Mouse (Mus musculus) Patski (cell line): ENCODE data around the gene Rgs17. TPM values are rescaled to one million over a fixed set of nuclear protein-coding genes. Genes with fewer than 3 reads are reported as not detected.
"Not testable (repeated sequence)": the region's sequence is repeated elsewhere in the genome, so short reads cannot be mapped to it uniquely, and the experiment has no call there.

Experiments
- ATAC-seq: fragments of 100-300 bp; one replicate; pipeline ENCODE4 v1.8.0; 2021
- CTCF ChIA-PET: fragments of 350-600 bp; sonication (Branson Sonifier 250); formaldehyde crosslinking; loops from one replicate; lab custom pipeline; 2022; ENCODE audit warnings: inconsistent platforms; lab: Charles Lee
- POLR2A ChIA-PET: fragments of 350-600 bp; sonication (Branson Sonifier 250); formaldehyde crosslinking; loops from one replicate; lab custom pipeline; 2022; ENCODE audit warnings: antibody characterized with exemption, inconsistent platforms; lab: Charles Lee
- DNase-seq: peaks from one replicate; pipeline ENCODE4 v3.0.0-alpha.2; 2011; ENCODE audit warnings: low read depth, low spot score
- H3K27me3 ChIP-seq: fragments of 371-371 bp; one replicate; pipeline ENCODE4 v1.5.1; 2021
- CTCF ChIP-seq: fragments of 100-300 bp; IDR thresholded peaks from one replicate; pipeline ENCODE4 v1.5.1; 2021
- in situ Hi-C: fragments of 300-500 bp; cut with MboI; formaldehyde crosslinking; loops from 3 replicates; pipeline ENCODE4 v1.11.1; 2018; ENCODE audit warnings: low pct_unique_long_range_greater_than_20kb, mixed read lengths
- polyA plus RNA-seq: library from polyadenylated mRNA; unstranded; gene quantifications from one replicate; pipeline ENCODE4 v1.2.3, GENCODE M21; 2021

Rgs17 gene
- 0.24 TPM for polyA plus RNA-seq

GRCm38 (mm10) chr10:5922294-5922828 is at the start of gene Rgs17:
Gene Rgs17 (minus strand): TSS chr10:5922400.
- ATAC-seq: peak; percentile 86
- no peak for DNase-seq
- H3K27me3 ChIP-seq: peaks cover 44% of the 10 kb centered on the region
- POLR2A ChIA-PET: interaction anchor here (0.7 kb wide), 1 partner anchor 9 kb away, joined by 3 read pairs; no protein-coding TSS in a partner anchor
- CTCF ChIA-PET: no interaction called here
- in situ Hi-C loops: no loop called here
- TF ChIP-seq CTCF: no peak

DNA sequence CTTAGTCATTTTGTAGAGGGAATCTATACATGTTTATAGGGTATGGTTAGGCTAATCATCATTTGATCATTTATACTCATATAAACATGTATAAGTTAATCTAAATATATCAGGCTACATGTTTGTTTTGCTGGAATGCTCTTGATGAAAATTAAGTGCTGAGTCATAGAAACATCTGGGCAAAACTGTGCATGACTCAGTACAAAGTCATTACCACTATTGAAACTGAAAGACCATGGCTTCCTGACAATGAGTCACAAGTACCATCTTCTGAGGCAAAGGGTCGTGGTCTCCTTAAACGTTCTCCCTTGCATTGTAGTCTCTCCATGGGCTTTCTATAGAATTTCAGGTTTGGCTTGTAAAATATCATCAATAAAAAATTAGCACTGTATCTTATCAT is 45.5 kb upstream of the Rgs17 start:
- DNase-seq (no peak), ATAC-seq (peak; percentile 47)
- TF ChIP-seq CTCF: no peak
- no peaks in the 10 kb centered on the region for H3K27me3 ChIP-seq
- ChIA-PET POLR2A (no interaction called here), CTCF (no interaction called here)
- in situ Hi-C loops: no loop called here

DNA sequence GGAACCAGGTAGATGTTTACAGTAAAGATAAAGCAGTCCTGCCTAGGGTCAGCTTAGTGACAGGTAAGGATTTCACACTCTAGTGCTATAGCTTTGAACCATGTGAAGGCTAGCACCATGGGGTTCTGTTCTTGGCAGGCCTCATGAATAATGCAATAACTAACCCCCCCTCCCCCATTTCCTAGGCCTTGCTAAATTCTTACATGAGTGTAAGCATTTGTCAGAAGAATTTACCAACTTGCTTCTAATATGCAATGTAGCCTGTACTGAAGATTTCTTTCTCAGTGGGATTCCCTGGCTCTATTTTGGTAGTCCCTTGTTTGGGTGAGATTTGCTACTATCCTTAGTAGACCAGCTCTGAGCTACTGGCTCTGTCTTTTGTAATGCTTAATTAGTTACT is 31.6 kb upstream of the Rgs17 start:
- in situ Hi-C loops, POLR2A ChIA-PET, ATAC-seq, DNase-seq, CTCF ChIA-PET, H3K27me3 ChIP-seq: not testable (repeated sequence)

DNA sequence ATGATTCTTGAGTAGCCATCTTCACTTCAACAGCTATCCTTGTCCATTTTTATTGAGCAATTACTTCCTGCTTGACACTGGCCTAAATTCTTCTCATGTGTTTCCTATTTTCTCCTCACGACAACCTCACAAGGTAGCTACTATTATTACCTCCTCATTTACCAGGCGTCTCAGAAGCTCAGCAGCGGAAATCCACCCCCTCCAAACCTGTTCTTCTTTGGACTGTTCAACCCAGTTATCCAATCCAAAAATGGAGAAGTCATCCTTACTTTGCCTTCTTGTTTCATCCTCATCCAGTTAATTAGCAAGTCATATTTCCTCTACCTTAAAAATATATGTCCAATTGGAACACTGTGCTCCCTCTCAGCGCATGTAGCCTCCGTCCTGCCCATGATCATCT is 2.1 kb upstream of the Rgs17 start:
- POLR2A ChIA-PET: no interaction called here
- TF ChIP-seq CTCF: no peak
- no peak for ATAC-seq
- no peak for DNase-seq
- in situ Hi-C loops: no loop called here
- CTCF ChIA-PET: no interaction called here
- peaks cover 33% of the 10 kb centered on the region for H3K27me3 ChIP-seq

GRCm38 (mm10) chr10:5923096-5923495 is 896 bp upstream of the Rgs17 start:
- CTCF ChIA-PET: no interaction called here
- in situ Hi-C loops: no loop called here
- POLR2A ChIA-PET: no interaction called here
- no peak for ATAC-seq
- no peak for TF ChIP-seq CTCF
- peaks cover 38% of the 10 kb centered on the region for H3K27me3 ChIP-seq
- DNase-seq: no peak

DNA sequence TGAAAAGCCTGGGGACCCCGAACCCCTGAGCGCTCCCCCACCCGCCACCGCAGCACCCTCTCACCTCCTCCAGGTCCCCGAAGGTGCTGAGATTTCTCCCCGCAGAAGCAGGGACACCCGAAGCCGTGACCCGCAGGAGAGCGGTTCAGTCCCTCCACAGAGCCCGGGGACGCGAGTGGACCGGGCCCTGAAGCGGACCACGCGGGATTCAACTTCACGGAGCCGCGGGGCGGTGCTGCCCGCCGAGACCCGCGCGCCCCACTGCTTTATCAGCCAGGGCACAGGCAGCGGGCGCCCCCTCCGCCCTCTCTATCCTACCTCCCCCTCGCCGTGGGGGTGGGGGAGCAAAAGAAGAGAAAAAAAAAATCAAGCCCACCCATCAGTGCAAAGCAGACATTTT is 429 bp downstream of the Rgs17 start:
- no peak for TF ChIP-seq CTCF
- in situ Hi-C loops: no loop called here
- ATAC-seq: no peak
- peaks cover 44% of the 10 kb centered on the region for H3K27me3 ChIP-seq
- POLR2A ChIA-PET: interaction anchor here (0.7 kb wide), 1 partner anchor 8 kb away, joined by 3 read pairs; no protein-coding TSS in a partner anchor
- no peak for DNase-seq
- CTCF ChIA-PET: no interaction called here

DNA sequence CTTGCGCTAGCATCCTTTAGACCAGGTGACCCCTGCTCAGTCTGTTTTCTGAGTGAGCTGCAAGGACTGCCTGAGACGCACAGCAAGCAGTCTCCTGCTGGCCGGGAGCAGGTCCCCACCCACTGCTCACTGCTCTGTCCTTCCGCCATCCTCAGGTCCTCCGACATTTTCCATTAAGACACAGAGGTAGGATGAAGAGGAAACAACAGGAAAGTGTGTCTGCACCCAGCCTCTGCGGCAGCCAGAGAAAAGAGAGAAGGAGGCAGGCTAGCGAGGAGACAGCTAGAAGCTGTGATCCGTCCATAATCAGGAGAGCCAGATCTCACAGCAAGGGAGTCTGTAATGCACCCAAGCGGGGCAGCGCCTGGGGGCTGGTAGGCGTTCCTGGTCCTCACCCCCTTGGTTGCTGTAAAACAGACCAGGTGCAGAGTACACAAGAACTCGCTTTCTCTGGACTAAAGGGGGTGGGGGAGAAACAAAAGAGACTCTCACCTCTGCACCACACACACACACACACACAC is 1.1 kb downstream of the Rgs17 start:
- in situ Hi-C loops: no loop called here

GRCm38 (mm10) chr10:5904399-5904798 is 17.8 kb downstream of the Rgs17 start:
- POLR2A ChIA-PET: no interaction called here
- in situ Hi-C loops: no loop called here

More for the DNA sequence above, 1.1 kb downstream of the Rgs17 start:
- no peak for ATAC-seq
- DNase-seq: no peak
- peaks cover 49% of the 10 kb centered on the region for H3K27me3 ChIP-seq
- CTCF ChIA-PET: interaction anchor here (1.1 kb wide), 1 partner anchor 115 kb away, joined by 3 read pairs; no protein-coding TSS in a partner anchor
- POLR2A ChIA-PET: no interaction called here
- no peak for TF ChIP-seq CTCF

GRCm38 (mm10) chr10:5901777-5902176 is 20.4 kb downstream of the Rgs17 start:
- ChIA-PET CTCF (no interaction called here), POLR2A (no interaction called here)
- TF ChIP-seq CTCF: no peak
- in situ Hi-C loops: no loop called here
- H3K27me3 ChIP-seq: peaks cover 21% of the 10 kb centered on the region
- no peak for ATAC-seq
- DNase-seq: no peak

More at GRCm38 (mm10) chr10:5904399-5904798, 17.8 kb downstream of the Rgs17 start:
- peaks cover 30% of the 10 kb centered on the region for H3K27me3 ChIP-seq
- no peak for ATAC-seq
- peak; percentile 10 for TF ChIP-seq CTCF
- no peak for DNase-seq
- CTCF ChIA-PET: interaction anchor here (0.8 to 1.3 kb wide), 4 partner anchors 25 to 79 kb away, joined by 3 to 4 read pairs (median 3); no protein-coding TSS in a partner anchor

DNA sequence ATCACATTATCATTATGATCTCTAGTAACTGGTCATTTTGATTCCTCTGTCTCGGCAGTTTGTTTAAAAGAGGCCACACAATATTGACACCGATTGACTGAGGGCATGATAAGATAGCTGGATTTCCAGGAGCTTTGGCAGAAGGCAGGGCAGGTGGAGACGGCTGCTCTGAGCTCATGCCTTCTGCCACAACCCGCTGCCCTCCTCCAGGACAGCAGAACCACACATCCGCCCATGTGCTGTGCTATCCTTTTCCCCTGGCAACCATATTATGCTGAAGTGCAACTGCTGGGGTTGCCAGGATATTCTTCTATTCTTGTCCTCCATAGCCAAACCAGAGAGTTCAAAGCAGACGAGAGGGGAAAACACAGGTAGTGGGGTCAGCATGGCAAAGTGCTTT is 21.5 kb downstream of the Rgs17 start:
- DNase-seq: no peak
- POLR2A ChIA-PET: no interaction called here
- H3K27me3 ChIP-seq: peaks cover 14% of the 10 kb centered on the region
- in situ Hi-C loops: no loop called here
- CTCF ChIA-PET: no interaction called here
- no peak for TF ChIP-seq CTCF
- ATAC-seq: no peak

GRCm38 (mm10) chr10:5877106-5877505 is 45.1 kb downstream of the Rgs17 start:
- TF ChIP-seq CTCF: no peak

More at GRCm38 (mm10) chr10:5877106-5877505, 45.1 kb downstream of the Rgs17 start:
- ATAC-seq: no peak
- H3K27me3 ChIP-seq: peaks cover 7% of the 10 kb centered on the region
- in situ Hi-C loops: no loop called here
- POLR2A ChIA-PET: no interaction called here
- no peak for DNase-seq
- CTCF ChIA-PET: no interaction called here
